Mouse (Mus musculus): ENCODE data around the gene Pcyt2. TPM values are rescaled to one million over a fixed set of nuclear protein-coding genes. Genes with fewer than 3 reads are reported as not detected.

Gene Pcyt2
- polyA plus RNA-seq, 1 experiment, result 168 TPM

- TF ChIP-seq FLI1 (IDR thresholded peaks at IDR 0.05; ENCODE audit: low read length), result no peak
- TF ChIP-seq GATA1 (IDR thresholded peaks at IDR 0.05; ENCODE audit: borderline replicate concordance, low read length), result no peak
- H3K4me1 ChIP-seq, result peaks cover 85% of the 10 kb centered on the region
- peaks cover 52% of the 10 kb centered on the region for H3K36me3 ChIP-seq (replicated peaks; ENCODE audit: low read length)
Measured at GRCm38 (mm10) chr11:120627468-120628300, 9.9 kb upstream of the Pcyt2 start.

DNA sequence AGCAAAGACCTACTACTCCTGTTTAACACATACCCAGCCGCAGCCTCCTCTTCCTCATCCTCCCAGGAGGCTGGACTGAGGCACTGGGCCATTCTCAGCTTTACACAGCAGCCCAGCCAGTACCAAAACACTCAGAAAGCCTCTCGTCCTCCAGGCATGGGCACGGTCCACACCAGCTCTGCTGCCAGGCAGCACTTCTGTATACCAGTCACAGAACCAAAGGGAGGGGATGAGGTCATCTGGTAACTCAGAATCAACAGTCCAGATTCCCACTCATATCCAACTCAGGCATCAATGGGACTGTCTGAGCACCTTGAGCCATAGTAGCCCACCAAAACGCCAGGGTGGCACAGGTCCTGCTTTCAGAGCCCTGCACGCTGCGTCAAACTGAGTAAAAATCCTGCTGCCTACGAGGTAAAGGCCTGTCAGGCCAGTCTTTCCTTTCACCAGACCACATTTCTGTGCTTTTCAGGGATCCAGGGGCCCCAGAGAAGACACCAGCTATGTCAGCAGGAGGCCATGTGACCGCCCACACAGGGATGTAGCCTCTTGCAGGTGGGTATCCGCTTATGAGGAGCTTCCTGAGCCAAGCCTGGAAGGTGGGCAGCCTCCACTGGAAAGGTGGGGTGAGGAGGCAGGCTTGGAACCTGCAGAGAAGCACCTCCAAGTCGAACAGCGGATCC is 9.2 kb upstream of the Pcyt2 start:
- H3K4me3 ChIP-seq (replicated peaks), result peak overlapping the region; percentile 93
- peaks cover 92% of the 10 kb centered on the region for H3K4me1 ChIP-seq
- H3K36me3 ChIP-seq (replicated peaks; ENCODE audit: low read length), result peaks cover 60% of the 10 kb centered on the region
- H3K9me3 ChIP-seq, result no peaks in the 10 kb centered on the region
- no peaks in the 10 kb centered on the region for H3K27me3 ChIP-seq (replicated peaks)
- no peak for TF ChIP-seq GATA1 (IDR thresholded peaks at IDR 0.05; ENCODE audit: borderline replicate concordance, low read length)
- TF ChIP-seq FLI1 (IDR thresholded peaks at IDR 0.05; ENCODE audit: low read length), result no peak

More at GRCm38 (mm10) chr11:120627468-120628300, 9.9 kb upstream of the Pcyt2 start:
- H3K27me3 ChIP-seq (replicated peaks), result no peaks in the 10 kb centered on the region
- no peaks in the 10 kb centered on the region for H3K9me3 ChIP-seq
- H3K4me3 ChIP-seq (replicated peaks), result peak overlapping the region; percentile 93

DNA sequence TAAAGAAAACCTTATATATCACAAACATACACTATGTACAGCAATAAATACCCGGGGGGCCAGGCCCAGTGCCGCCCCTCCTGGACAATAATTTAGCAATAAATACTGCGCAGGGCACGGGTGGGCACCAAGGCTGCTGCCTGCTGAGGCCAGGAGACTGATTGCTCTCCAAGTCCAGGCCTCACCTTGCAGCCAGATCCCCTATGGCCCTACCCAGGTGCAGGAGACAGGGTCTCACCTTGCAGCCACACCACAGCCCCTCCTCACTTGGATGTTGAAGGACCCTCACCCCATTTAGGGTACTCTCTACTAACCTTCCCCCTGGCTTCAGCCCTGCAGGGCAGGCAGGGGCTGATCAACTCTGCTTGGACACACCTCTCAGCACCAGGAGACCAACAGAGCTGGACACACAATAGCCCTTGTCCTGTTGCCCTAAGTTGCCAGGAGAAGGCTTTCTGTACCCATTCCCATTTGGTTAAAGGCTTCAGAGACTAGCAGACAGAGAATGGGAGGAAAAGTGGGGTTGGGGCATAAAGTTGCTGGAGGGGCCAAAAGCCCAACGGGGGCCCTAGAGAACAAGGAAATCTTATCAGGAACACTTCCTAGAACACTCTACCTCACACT is 7.5 kb upstream of the Pcyt2 start, which contains the start of gene Sirt7:
Gene Sirt7 (minus strand): TSS at position 89 of the 624 bp plus-strand sequence.
- peaks cover 89% of the 10 kb centered on the region for H3K4me1 ChIP-seq
- H3K27me3 ChIP-seq (replicated peaks), result no peaks in the 10 kb centered on the region

GRCm38 (mm10) chr11:120624680-120625111 is 7.0 kb upstream of the Pcyt2 start:
- Histone ChIP-seq H3K9me3 (no peaks in the 10 kb centered on the region), H3K4me1 (peaks cover 91% of the 10 kb centered on the region), H3K36me3 (replicated peaks; ENCODE audit: low read length) (peaks cover 82% of the 10 kb centered on the region), H3K27me3 (replicated peaks) (no peaks in the 10 kb centered on the region), H3K4me3 (replicated peaks) (peak overlapping the region; percentile 93)
- TF ChIP-seq FLI1 (IDR thresholded peaks at IDR 0.05; ENCODE audit: low read length), result no peak; the same call in 1 of the 2 replicates
- TF ChIP-seq GATA1 (IDR thresholded peaks at IDR 0.05; ENCODE audit: borderline replicate concordance, low read length), result no peak

More for the DNA sequence above, 7.5 kb upstream of the Pcyt2 start, which contains the start of gene Sirt7:
- Histone ChIP-seq H3K36me3 (replicated peaks; ENCODE audit: low read length) (peaks cover 76% of the 10 kb centered on the region), H3K9me3 (no peaks in the 10 kb centered on the region), H3K4me3 (replicated peaks) (peak within 1 kb of the TSS; percentile 93)
- no peak for TF ChIP-seq GATA1 (IDR thresholded peaks at IDR 0.05; ENCODE audit: borderline replicate concordance, low read length)
- TF ChIP-seq FLI1 (IDR thresholded peaks at IDR 0.05; ENCODE audit: low read length), result no peak

- Histone ChIP-seq H3K4me1 (peaks cover 87% of the 10 kb centered on the region), H3K27me3 (replicated peaks) (no peaks in the 10 kb centered on the region), H3K9me3 (no peaks in the 10 kb centered on the region), H3K36me3 (replicated peaks; ENCODE audit: low read length) (peaks cover 82% of the 10 kb centered on the region), H3K4me3 (replicated peaks) (peak overlapping the region; percentile 93)
- TF ChIP-seq FLI1 (IDR thresholded peaks at IDR 0.05; ENCODE audit: low read length) (no peak), GATA1 (IDR thresholded peaks at IDR 0.05; ENCODE audit: borderline replicate concordance, low read length) (no peak)
Measured at GRCm38 (mm10) chr11:120623961-120624679, 6.4 kb upstream of the Pcyt2 start.

DNA sequence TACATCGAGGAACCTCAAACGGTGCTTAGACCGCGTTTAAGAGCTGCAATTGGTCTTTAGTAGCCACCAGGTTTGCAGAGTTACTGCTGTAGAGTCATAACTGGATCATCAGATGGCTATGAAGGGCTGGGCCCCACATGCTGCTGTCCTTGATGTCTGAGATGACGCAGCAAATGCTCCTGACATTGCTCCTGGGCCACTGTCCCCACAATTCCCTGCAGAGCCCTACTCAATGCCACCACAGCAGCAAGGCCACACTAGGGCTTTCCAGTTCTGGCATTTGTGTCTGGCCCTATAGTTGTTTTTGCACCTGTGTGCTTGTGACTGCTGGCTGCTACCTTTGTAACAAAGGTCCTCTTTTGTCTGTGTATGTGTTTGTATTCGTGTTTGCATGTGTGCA is 5.1 kb upstream of the Pcyt2 start:
- H3K4me1 ChIP-seq, result peaks cover 89% of the 10 kb centered on the region
- TF ChIP-seq FLI1 (IDR thresholded peaks at IDR 0.05; ENCODE audit: low read length) (no peak), GATA1 (IDR thresholded peaks at IDR 0.05; ENCODE audit: borderline replicate concordance, low read length) (no peak)
- no peaks in the 10 kb centered on the region for H3K27me3 ChIP-seq (replicated peaks)
- peak overlapping the region; percentile 6 for H3K4me3 ChIP-seq (replicated peaks)
- peaks cover 88% of the 10 kb centered on the region for H3K36me3 ChIP-seq (replicated peaks; ENCODE audit: low read length)
- no peaks in the 10 kb centered on the region for H3K9me3 ChIP-seq

GRCm38 (mm10) chr11:120620195-120620594 is 2.5 kb upstream of the Pcyt2 start:
- peaks cover 84% of the 10 kb centered on the region for H3K4me1 ChIP-seq

GRCm38 (mm10) chr11:120618619-120619535 is 1.1 kb upstream of the Pcyt2 start:
- peaks cover 85% of the 10 kb centered on the region for H3K4me1 ChIP-seq

More at GRCm38 (mm10) chr11:120620195-120620594, 2.5 kb upstream of the Pcyt2 start:
- TF ChIP-seq FLI1 (IDR thresholded peaks at IDR 0.05; ENCODE audit: low read length) (no peak), GATA1 (IDR thresholded peaks at IDR 0.05; ENCODE audit: borderline replicate concordance, low read length) (no peak)
- Histone ChIP-seq H3K27me3 (replicated peaks) (no peaks in the 10 kb centered on the region), H3K36me3 (replicated peaks; ENCODE audit: low read length) (peaks cover 78% of the 10 kb centered on the region), H3K9me3 (no peaks in the 10 kb centered on the region), H3K4me3 (replicated peaks) (peak overlapping the region; percentile 29)

More at GRCm38 (mm10) chr11:120618619-120619535, 1.1 kb upstream of the Pcyt2 start:
- Histone ChIP-seq H3K9me3 (no peaks in the 10 kb centered on the region), H3K4me3 (replicated peaks) (peak overlapping the region; percentile 53), H3K27me3 (replicated peaks) (no peaks in the 10 kb centered on the region), H3K36me3 (replicated peaks; ENCODE audit: low read length) (peaks cover 86% of the 10 kb centered on the region)
- TF ChIP-seq FLI1 (IDR thresholded peaks at IDR 0.05; ENCODE audit: low read length) (no peak), GATA1 (IDR thresholded peaks at IDR 0.05; ENCODE audit: borderline replicate concordance, low read length) (no peak)
